Mouse (Mus musculus): Measurements from ENCODE around the gene Gm20388. TPM values are rescaled to one million over a fixed set of nuclear protein-coding genes. Genes with fewer than 3 reads are reported as not detected.

Gm20388 gene
- polyA plus RNA-seq, 1 experiment, result 10.6 TPM

GRCm38 (mm10) chr8:124368213-124368612 lies 4457.6 kb downstream of the Gm20388 start:
- 12% methylated on average over 8 of the region's 8 CpGs for WGBS
- H3K27ac ChIP-seq (ENCODE audit: control insufficient read depth, insufficient read depth, low read depth, low read length, poor library complexity), result no peak overlapping the region
- peak; percentile 95 for TF ChIP-seq CTCF (IDR thresholded peaks at IDR 0.05; ENCODE audit: control insufficient read depth, insufficient read depth, low read length)
- no peak for TF ChIP-seq POLR2A (IDR thresholded peaks at IDR 0.05; ENCODE audit: borderline replicate concordance, control insufficient read depth, low read depth, low read length)
- H3K4me1 ChIP-seq (ENCODE audit: control insufficient read depth, insufficient read depth, low read length), result no peaks in the 10 kb centered on the region
- H3K4me3 ChIP-seq (replicated peaks; ENCODE audit: control insufficient read depth, low read depth, low read length), result no peak overlapping the region

GRCm38 (mm10) chr8:124370422-124371183 lies 4460.0 kb downstream of the Gm20388 start:
- WGBS, result 74% methylated on average over 17 of the region's 17 CpGs
- H3K4me3 ChIP-seq (replicated peaks; ENCODE audit: control insufficient read depth, low read depth, low read length), result no peak overlapping the region
- no peak overlapping the region for H3K27ac ChIP-seq (ENCODE audit: control insufficient read depth, insufficient read depth, low read depth, low read length, poor library complexity)
- no peaks in the 10 kb centered on the region for H3K4me1 ChIP-seq (ENCODE audit: control insufficient read depth, insufficient read depth, low read length)
- TF ChIP-seq POLR2A (IDR thresholded peaks at IDR 0.05; ENCODE audit: borderline replicate concordance, control insufficient read depth, low read depth, low read length) (no peak), CTCF (IDR thresholded peaks at IDR 0.05; ENCODE audit: control insufficient read depth, insufficient read depth, low read length) (no peak)

- Histone ChIP-seq H3K27ac (ENCODE audit: control insufficient read depth, insufficient read depth, low read depth, low read length, poor library complexity) (no peak overlapping the region), H3K4me1 (ENCODE audit: control insufficient read depth, insufficient read depth, low read length) (no peaks in the 10 kb centered on the region), H3K4me3 (replicated peaks; ENCODE audit: control insufficient read depth, low read depth, low read length) (no peak overlapping the region)
- 72% methylated on average over 23 of the region's 23 CpGs for WGBS
- TF ChIP-seq CTCF (IDR thresholded peaks at IDR 0.05; ENCODE audit: control insufficient read depth, insufficient read depth, low read length), result no peak
- TF ChIP-seq POLR2A (IDR thresholded peaks at IDR 0.05; ENCODE audit: borderline replicate concordance, control insufficient read depth, low read depth, low read length), result no peak
Measured at GRCm38 (mm10) chr8:124371410-124372123, 4460.9 kb downstream of the Gm20388 start.

DNA sequence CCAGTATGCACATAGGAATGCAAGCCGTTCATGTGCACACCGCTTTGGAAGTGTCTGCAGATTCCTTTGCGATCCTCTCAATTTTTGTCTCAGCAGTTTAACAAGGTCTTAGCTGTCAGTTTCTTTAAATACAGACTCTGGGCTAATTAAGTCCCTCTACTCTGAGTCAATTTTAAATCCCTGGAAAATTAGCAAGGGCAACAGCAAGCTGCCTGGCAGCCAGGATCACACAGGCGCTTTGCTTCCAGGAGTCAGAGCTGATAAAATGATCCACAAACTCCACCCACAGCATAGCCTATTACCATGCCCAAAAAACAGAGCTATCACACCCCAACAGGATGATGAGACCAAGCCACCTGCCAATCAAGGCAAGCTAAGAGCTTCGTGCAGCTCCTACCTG lies 4463.1 kb downstream of the Gm20388 start:
- H3K27ac ChIP-seq (ENCODE audit: control insufficient read depth, insufficient read depth, low read depth, low read length, poor library complexity), result no peak overlapping the region
- H3K4me1 ChIP-seq (ENCODE audit: control insufficient read depth, insufficient read depth, low read length), result peaks cover 2% of the 10 kb centered on the region; the same call in 1 of the 2 replicates
- TF ChIP-seq POLR2A (IDR thresholded peaks at IDR 0.05; ENCODE audit: borderline replicate concordance, control insufficient read depth, low read depth, low read length), result no peak
- no peak for TF ChIP-seq CTCF (IDR thresholded peaks at IDR 0.05; ENCODE audit: control insufficient read depth, insufficient read depth, low read length)
- WGBS, result 83% methylated on average over 5 of the region's 5 CpGs
- no peak overlapping the region for H3K4me3 ChIP-seq (replicated peaks; ENCODE audit: control insufficient read depth, low read depth, low read length)

GRCm38 (mm10) chr8:124375168-124375567 lies 4464.5 kb downstream of the Gm20388 start:
- WGBS, result 47% methylated on average over 6 of the region's 6 CpGs
- Histone ChIP-seq H3K4me3 (replicated peaks; ENCODE audit: control insufficient read depth, low read depth, low read length) (no peak overlapping the region), H3K27ac (ENCODE audit: control insufficient read depth, insufficient read depth, low read depth, low read length, poor library complexity) (no peak overlapping the region), H3K4me1 (ENCODE audit: control insufficient read depth, insufficient read depth, low read length) (peaks cover 2% of the 10 kb centered on the region; the same call in 1 of the 2 replicates)
- no peak for TF ChIP-seq CTCF (IDR thresholded peaks at IDR 0.05; ENCODE audit: control insufficient read depth, insufficient read depth, low read length)
- TF ChIP-seq POLR2A (IDR thresholded peaks at IDR 0.05; ENCODE audit: borderline replicate concordance, control insufficient read depth, low read depth, low read length), result no peak

- WGBS, result 46% methylated on average over 9 of the region's 9 CpGs
- no peak overlapping the region for H3K27ac ChIP-seq (ENCODE audit: control insufficient read depth, insufficient read depth, low read depth, low read length, poor library complexity)
- H3K4me3 ChIP-seq (replicated peaks; ENCODE audit: control insufficient read depth, low read depth, low read length), result no peak overlapping the region
- TF ChIP-seq CTCF (IDR thresholded peaks at IDR 0.05; ENCODE audit: control insufficient read depth, insufficient read depth, low read length) (no peak), POLR2A (IDR thresholded peaks at IDR 0.05; ENCODE audit: borderline replicate concordance, control insufficient read depth, low read depth, low read length) (no peak)
- H3K4me1 ChIP-seq (ENCODE audit: control insufficient read depth, insufficient read depth, low read length), result peaks cover 2% of the 10 kb centered on the region; the same call in 1 of the 2 replicates
Measured at GRCm38 (mm10) chr8:124375727-124376126, 4465.1 kb downstream of the Gm20388 start.

GRCm38 (mm10) chr8:124376406-124376805 lies 4465.8 kb downstream of the Gm20388 start:
- 89% methylated on average over 12 of the region's 12 CpGs for WGBS
- H3K4me3 ChIP-seq (replicated peaks; ENCODE audit: control insufficient read depth, low read depth, low read length), result no peak overlapping the region
- no peak overlapping the region for H3K27ac ChIP-seq (ENCODE audit: control insufficient read depth, insufficient read depth, low read depth, low read length, poor library complexity)
- peaks cover 2% of the 10 kb centered on the region; the same call in 1 of the 2 replicates for H3K4me1 ChIP-seq (ENCODE audit: control insufficient read depth, insufficient read depth, low read length)
- TF ChIP-seq POLR2A (IDR thresholded peaks at IDR 0.05; ENCODE audit: borderline replicate concordance, control insufficient read depth, low read depth, low read length) (no peak), CTCF (IDR thresholded peaks at IDR 0.05; ENCODE audit: control insufficient read depth, insufficient read depth, low read length) (no peak)

DNA sequence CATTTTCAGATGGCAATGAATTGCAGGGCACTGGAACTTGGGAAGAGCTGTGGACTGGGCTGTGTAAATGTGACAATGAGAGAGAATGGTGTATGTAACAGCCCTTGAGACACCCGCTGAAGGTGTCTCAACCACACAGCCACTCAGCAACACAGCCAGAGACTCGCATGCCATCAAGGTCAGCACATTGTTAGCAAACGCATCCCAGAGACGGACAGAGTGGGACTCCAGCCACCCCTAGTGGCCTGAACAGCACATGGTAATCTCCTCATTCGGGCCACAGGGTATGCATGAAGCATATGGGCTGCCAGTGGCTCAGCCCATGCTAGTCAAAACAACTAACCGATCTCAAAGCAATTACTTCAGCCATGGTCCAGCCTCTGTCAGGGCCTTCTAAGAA lies 4468.6 kb downstream of the Gm20388 start:
- 67% methylated on average over 6 of the region's 6 CpGs for WGBS
- Histone ChIP-seq H3K4me1 (ENCODE audit: control insufficient read depth, insufficient read depth, low read length) (peaks cover 2% of the 10 kb centered on the region; the same call in 1 of the 2 replicates), H3K27ac (ENCODE audit: control insufficient read depth, insufficient read depth, low read depth, low read length, poor library complexity) (no peak overlapping the region), H3K4me3 (replicated peaks; ENCODE audit: control insufficient read depth, low read depth, low read length) (no peak overlapping the region)
- TF ChIP-seq CTCF (IDR thresholded peaks at IDR 0.05; ENCODE audit: control insufficient read depth, insufficient read depth, low read length), result no peak
- no peak for TF ChIP-seq POLR2A (IDR thresholded peaks at IDR 0.05; ENCODE audit: borderline replicate concordance, control insufficient read depth, low read depth, low read length)

Data from bone marrow, adult 2 months (tissue).